Mouse (Mus musculus) CH12.LX (cell line): ENCODE measurements around the gene Nhsl2. TPM values are rescaled to one million over a fixed set of nuclear protein-coding genes. Genes with fewer than 3 reads are reported as not detected.

Experiments
- DNase-seq: peaks from one replicate; pipeline ENCODE4 v3.0.0-alpha.2; 2013; ENCODE audit errors: extremely low read depth
- H3K27ac ChIP-seq: 2 replicates; pipeline ENCODE4 v1.5.1; 2012; ENCODE audit warnings: low read depth, mild to moderate bottlenecking, control low read depth, moderate library complexity; ENCODE audit not compliant: insufficient read depth
- H3K27me3 ChIP-seq: replicated peaks from 2 replicates; pipeline ENCODE3; 2012; ENCODE audit warnings: inconsistent platforms
- H3K36me3 ChIP-seq, 2 experiments: replicated peaks in 1 of 2; 2 replicates each; pipeline versions ENCODE3 to v1.6.1; 2012; ENCODE audit warnings: inconsistent platforms in 1 of 2, low read length in 1 of 2, mild to moderate bottlenecking in 1 of 2, mixed read lengths in 1 of 2, moderate library complexity in 1 of 2; ENCODE audit not compliant: control insufficient read depth in 1 of 2, insufficient read depth in 1 of 2
- H3K4me1 ChIP-seq, 2 experiments: 2 replicates each; pipeline ENCODE4 v1.6.1; 2012; ENCODE audit warnings: inconsistent platforms in 1 of 2, moderate library complexity in 1 of 2; ENCODE audit not compliant: insufficient read depth in 2 of 2, control insufficient read depth in 1 of 2
- H3K4me2 ChIP-seq: 2 replicates; pipeline ENCODE4 v1.6.1; 2012; ENCODE audit warnings: low read depth, mild to moderate bottlenecking, control low read depth; ENCODE audit not compliant: poor library complexity, insufficient read depth, severe bottlenecking
- H3K4me3 ChIP-seq, 3 experiments: fragments of 150-350 bp in 1 of 3; sonication (generic) in 1 of 3; replicated peaks in 1 of 3; 2 replicates each; pipeline versions ENCODE3 to v1.5.1; 2011 to 2012; ENCODE audit warnings: low read depth in 2 of 3, low read length in 2 of 3, mild to moderate bottlenecking in 2 of 3, moderate library complexity in 2 of 3, control low read depth in 1 of 3, improper control_type of control experiment in 1 of 3, inconsistent platforms in 1 of 3, mixed read lengths in 1 of 3; ENCODE audit not compliant: poor library complexity in 1 of 3
- H3K79me2 ChIP-seq: replicated peaks from 2 replicates; pipeline ENCODE4 v1.6.1; 2012; ENCODE audit warnings: mild to moderate bottlenecking, moderate library complexity; ENCODE audit not compliant: control insufficient read depth, poor library complexity, insufficient read depth, severe bottlenecking; ENCODE audit errors: extremely low read depth
- H3K9ac ChIP-seq: 2 replicates; pipeline ENCODE4 v1.6.1; 2012; ENCODE audit warnings: low read depth, mild to moderate bottlenecking, control low read depth, moderate library complexity; ENCODE audit not compliant: insufficient read depth
- H3K9me3 ChIP-seq: replicated peaks from 2 replicates; pipeline ENCODE3; 2012; ENCODE audit warnings: low read length, inconsistent platforms, mixed read lengths
- CTCF ChIP-seq, 2 experiments: IDR thresholded peaks in 1 of 2; conservative IDR thresholded peaks in 1 of 2; 2 replicates each; pipeline ENCODE4 v1.5.1; 2011 to 2012; ENCODE audit warnings: low read depth in 2 of 2, low read length in 2 of 2, improper control_type of control experiment in 1 of 2, inconsistent platforms in 1 of 2, mild to moderate bottlenecking in 1 of 2, moderate library complexity in 1 of 2
- E2F4 ChIP-seq: IDR thresholded peaks from 2 replicates; pipeline ENCODE4 v1.6.1; 2011; ENCODE audit warnings: low read depth, low read length, improper control_type of control experiment; ENCODE audit not compliant: insufficient replicate concordance
- ETS1 ChIP-seq: conservative IDR thresholded peaks from 2 replicates; pipeline ENCODE4 v1.6.1; 2012; ENCODE audit warnings: low read depth, mild to moderate bottlenecking, inconsistent platforms, low read length, improper control_type of control experiment, moderate library complexity
- GABPA ChIP-seq: IDR thresholded peaks from 2 replicates; pipeline ENCODE4 v1.6.1; 2012; ENCODE audit warnings: low read depth, low read length, improper control_type of control experiment, inconsistent platforms; ENCODE audit not compliant: insufficient replicate concordance
- IRF4 ChIP-seq: IDR thresholded peaks from 2 replicates; pipeline ENCODE4 v1.6.1; 2014; ENCODE audit warnings: low read depth, mild to moderate bottlenecking, inconsistent platforms, low read length, improper control_type of control experiment
- JUND ChIP-seq: conservative IDR thresholded peaks from 2 replicates; pipeline ENCODE4 v1.6.1; 2011; ENCODE audit warnings: low read depth, low read length, improper control_type of control experiment
- MAFK ChIP-seq: IDR thresholded peaks from 2 replicates; pipeline ENCODE4 v1.6.1; 2011; ENCODE audit warnings: low read length, improper control_type of control experiment; ENCODE audit not compliant: insufficient replicate concordance
- MAX ChIP-seq: IDR thresholded peaks from 2 replicates; pipeline ENCODE4 v1.6.1; 2011; ENCODE audit warnings: low read length, improper control_type of control experiment
- MAZ ChIP-seq: IDR thresholded peaks from 2 replicates; pipeline ENCODE4 v1.6.1; 2012; ENCODE audit warnings: low read depth, mild to moderate bottlenecking, inconsistent platforms, low read length, improper control_type of control experiment, moderate library complexity
- MEF2A ChIP-seq: IDR thresholded peaks from 2 replicates; pipeline ENCODE4 v1.6.1; 2014; ENCODE audit warnings: low read depth, mild to moderate bottlenecking, inconsistent platforms, low read length, improper control_type of control experiment, borderline replicate concordance
- MXI1 ChIP-seq: IDR thresholded peaks from 2 replicates; pipeline ENCODE4 v1.6.1; 2011; ENCODE audit warnings: mild to moderate bottlenecking, low read depth, low read length, improper control_type of control experiment
- MYC ChIP-seq: IDR thresholded peaks from 2 replicates; pipeline ENCODE4 v1.6.1; 2011; ENCODE audit warnings: low read depth, mild to moderate bottlenecking, improper control_type of control experiment, low read length
- NELFE ChIP-seq: IDR thresholded peaks from 2 replicates; pipeline ENCODE4 v1.6.1; 2011; ENCODE audit warnings: low read depth, low read length, improper control_type of control experiment
- PAX5 ChIP-seq: IDR thresholded peaks from 2 replicates; pipeline ENCODE4 v1.6.1; 2012; ENCODE audit warnings: low read length, inconsistent platforms, mixed read lengths
- POLR2A ChIP-seq: IDR thresholded peaks from 2 replicates; pipeline ENCODE4 v1.6.1; 2011; ENCODE audit warnings: low read depth, mild to moderate bottlenecking, improper control_type of control experiment, low read length
- SMC3 ChIP-seq: IDR thresholded peaks from 2 replicates; pipeline ENCODE4 v1.6.1; 2011; ENCODE audit warnings: low read depth, low read length, improper control_type of control experiment
- TCF12 ChIP-seq: IDR thresholded peaks from 2 replicates; pipeline ENCODE4 v1.6.1; 2014; ENCODE audit warnings: low read depth, mild to moderate bottlenecking, inconsistent platforms, low read length, improper control_type of control experiment
- USF2 ChIP-seq: conservative IDR thresholded peaks from 2 replicates; pipeline ENCODE4 v1.6.1; 2011; ENCODE audit warnings: low read depth, low read length, improper control_type of control experiment
- ZC3H11A ChIP-seq: IDR thresholded peaks from 2 replicates; pipeline ENCODE4 v1.6.1; 2012; ENCODE audit warnings: low read depth, mild to moderate bottlenecking, inconsistent platforms, low read length, improper control_type of control experiment
- ZKSCAN1 ChIP-seq: IDR thresholded peaks from 2 replicates; pipeline ENCODE4 v1.6.1; 2012; ENCODE audit warnings: low read depth, inconsistent platforms, low read length, improper control_type of control experiment, borderline replicate concordance
- ZMIZ1 ChIP-seq: IDR thresholded peaks from 2 replicates; pipeline ENCODE4 v1.6.1; 2012; ENCODE audit warnings: low read depth, mild to moderate bottlenecking, inconsistent platforms, low read length, improper control_type of control experiment
- ZNF384 ChIP-seq: IDR thresholded peaks from 2 replicates; pipeline ENCODE4 v1.6.1; 2012; ENCODE audit warnings: low read depth, low read length, improper control_type of control experiment, inconsistent platforms
- dilution Hi-C: fragments of 300-500 bp; cut with MboI; formaldehyde crosslinking; loops from 2 replicates; pipeline ENCODE4 v1.14.3; 2020; ENCODE audit warnings: low sequenced_read_pairs; ENCODE audit not compliant: extremely low pct_unique_long_range_greater_than_20kb, extremely low pct_ligation_motif_present
- in situ Hi-C: fragments of 300-500 bp; cut with MboI; formaldehyde crosslinking; loops from 3 replicates; pipeline ENCODE4 v1.14.3; 2019; ENCODE audit warnings: low sequenced_read_pairs, low pct_ligation_motif_present, low pct_unique_long_range_greater_than_20kb, mixed read lengths
- polyA plus RNA-seq: library from polyadenylated mRNA; unstranded; fragments of >175 nt; gene quantifications from 2 replicates; pipeline ENCODE4 v1.2.1, GENCODE M21; 2012; ENCODE audit warnings: low read depth; ENCODE audit not compliant: insufficient read length
- total RNA-seq, 2 experiments: library from RNA; depleted of rRNA; stranded (reverse); fragments of 300-350 nt in 1 of 2; fragments of >200 nt in 1 of 2; gene quantifications; 2 replicates each; pipeline ENCODE4 v1.2.3; 2012 to 2014

Gene Nhsl2
- total and polyA plus RNA-seq, 3 experiments = 0.10 to 0.17 TPM; not detected in 1

DNA sequence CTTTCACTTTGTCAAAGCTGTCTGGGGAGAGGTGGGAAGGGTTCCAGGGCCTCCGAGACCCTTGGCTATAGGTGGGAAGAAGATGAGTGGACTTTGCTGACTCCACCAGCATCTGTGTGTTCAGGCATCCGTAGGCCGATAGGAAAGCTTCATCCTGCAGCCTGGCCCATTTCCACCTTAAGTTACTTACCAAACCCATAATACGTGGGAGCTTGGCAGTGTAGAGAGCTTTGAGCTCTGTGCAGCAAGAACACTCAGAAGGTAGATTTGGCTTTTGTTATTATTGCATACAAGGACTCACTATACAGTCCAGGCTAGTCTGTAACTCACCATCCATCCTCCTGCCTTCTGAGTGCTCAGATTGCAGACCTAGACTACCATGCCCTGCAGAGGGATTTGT is 112.7 kb downstream of the Nhsl2 start (continued):
- no peak for TF ChIP-seq ZNF384
- no peak for TF ChIP-seq JUND
- TF ChIP-seq MAZ = no peak

DNA sequence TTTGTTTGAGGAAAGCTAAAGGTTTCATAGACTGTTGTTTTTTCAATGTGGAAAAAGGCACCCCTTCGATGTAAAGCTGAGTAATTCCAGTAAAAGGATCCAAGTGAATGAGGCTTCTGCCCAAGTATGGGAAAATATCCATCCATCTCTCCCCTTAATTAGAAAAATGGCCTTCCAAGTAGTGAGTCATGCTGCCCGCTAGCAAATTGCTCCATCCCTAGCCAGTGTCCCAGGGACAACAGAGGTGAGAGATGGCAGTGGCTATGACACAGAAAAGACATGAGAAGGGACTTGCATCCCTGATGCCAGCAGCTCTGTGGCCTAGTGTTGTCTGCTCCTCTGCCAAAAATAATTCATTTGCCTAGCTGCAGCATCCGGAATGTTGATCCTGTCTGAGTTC is 114.5 kb downstream of the Nhsl2 start:
- dilution Hi-C loops = no loop called here
- no peak overlapping the region for H3K4me3 ChIP-seq
- no peaks in the 10 kb centered on the region for H3K36me3 ChIP-seq
- no peak for DNase-seq
- H3K9ac ChIP-seq = no peak overlapping the region
- no peak for TF ChIP-seq MAX
- TF ChIP-seq ETS1 = no peak
- TF ChIP-seq ZKSCAN1 = no peak
- no peak for TF ChIP-seq POLR2A
- no peak for TF ChIP-seq JUND
- no peak for TF ChIP-seq MYC
- no peak for TF ChIP-seq MAFK
- no peak for TF ChIP-seq SMC3
- TF ChIP-seq NELFE = no peak
- TF ChIP-seq, all 38 proteins: peak for 0
- in situ Hi-C loops = loop anchor here (25.0 kb wide), 1 partner anchor 99 kb away; the partner anchor contains the start of gene Rtl5
- Histone ChIP-seq H3K27me3 (no peaks in the 10 kb centered on the region), H3K4me1 (no peaks in the 10 kb centered on the region), H3K27ac (no peak overlapping the region), H3K79me2 (no peaks in the 10 kb centered on the region), H3K4me2 (no peak overlapping the region), H3K9me3 (no peaks in the 10 kb centered on the region)

DNA sequence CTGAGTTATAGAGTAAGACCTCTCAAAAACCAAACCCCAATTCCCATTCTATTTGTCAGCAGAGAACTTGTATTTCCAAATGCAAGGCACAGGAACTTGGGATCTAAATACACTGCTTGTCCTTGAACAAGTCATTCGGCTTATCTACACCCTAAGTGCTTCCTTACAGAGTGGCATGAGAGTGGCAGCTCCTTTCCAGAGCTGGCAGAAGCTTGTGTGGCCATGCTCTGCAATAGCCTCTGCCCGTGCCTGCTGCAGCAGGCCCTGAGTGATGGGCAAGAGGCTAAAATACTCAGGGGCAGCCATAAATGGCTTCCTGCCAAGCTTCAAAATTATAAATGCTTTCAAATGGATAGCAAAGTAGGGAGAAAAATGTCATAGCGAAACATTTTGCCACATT is 123.8 kb downstream of the Nhsl2 start:
- no peak for DNase-seq
- Histone ChIP-seq H3K9ac (no peak overlapping the region), H3K4me1 (no peaks in the 10 kb centered on the region), H3K4me3 (no peak overlapping the region), H3K27me3 (no peaks in the 10 kb centered on the region)
- in situ Hi-C loops = loop anchor here (25.0 kb wide), 1 partner anchor 89 kb away; the partner anchor contains the start of gene Rtl5
- TF ChIP-seq TCF12 (no peak), ZMIZ1 (no peak), MXI1 (no peak), MEF2A (no peak), IRF4 (no peak), GABPA (no peak), USF2 (no peak), ZNF384 (no peak), PAX5 (no peak), CTCF (conservative IDR thresholded peaks at IDR 0.05 in 1 of 2, IDR thresholded peaks at IDR 0.05 in 1 of 2; ENCODE audit: low read depth in 2 of 2, low read length in 2 of 2) (no peak), SMC3 (no peak), MAZ (no peak), ZC3H11A (no peak), E2F4 (no peak)
- TF ChIP-seq, all 38 proteins: peak for 0
- Histone ChIP-seq H3K4me2 (no peak overlapping the region), H3K36me3 (no peaks in the 10 kb centered on the region), H3K27ac (no peak overlapping the region), H3K9me3 (no peaks in the 10 kb centered on the region), H3K79me2 (no peaks in the 10 kb centered on the region)
- dilution Hi-C loops = no loop called here
